Mouse (Mus musculus) heart, postnatal 0 days (tissue): ENCODE data around the gene Csf3r.

Experiments used
- CTCF ChIP-seq: IDR thresholded peaks from 2 replicates; pipeline ENCODE4 v1.5.1; 2016; ENCODE audit warnings: antibody characterized with exemption, control low read depth, low read depth
- EP300 ChIP-seq: IDR thresholded peaks from 2 replicates; pipeline ENCODE4 v1.6.1; 2016; ENCODE audit warnings: antibody characterized with exemption, low read depth

GRCm38 (mm10) chr4:126046851-126047585 is 22.7 kb downstream of the Csf3r start, which contains the start of gene Mrps15:
- TF ChIP-seq EP300: no peak
- TF ChIP-seq CTCF: no peak
